In the genomic region with DNA sequence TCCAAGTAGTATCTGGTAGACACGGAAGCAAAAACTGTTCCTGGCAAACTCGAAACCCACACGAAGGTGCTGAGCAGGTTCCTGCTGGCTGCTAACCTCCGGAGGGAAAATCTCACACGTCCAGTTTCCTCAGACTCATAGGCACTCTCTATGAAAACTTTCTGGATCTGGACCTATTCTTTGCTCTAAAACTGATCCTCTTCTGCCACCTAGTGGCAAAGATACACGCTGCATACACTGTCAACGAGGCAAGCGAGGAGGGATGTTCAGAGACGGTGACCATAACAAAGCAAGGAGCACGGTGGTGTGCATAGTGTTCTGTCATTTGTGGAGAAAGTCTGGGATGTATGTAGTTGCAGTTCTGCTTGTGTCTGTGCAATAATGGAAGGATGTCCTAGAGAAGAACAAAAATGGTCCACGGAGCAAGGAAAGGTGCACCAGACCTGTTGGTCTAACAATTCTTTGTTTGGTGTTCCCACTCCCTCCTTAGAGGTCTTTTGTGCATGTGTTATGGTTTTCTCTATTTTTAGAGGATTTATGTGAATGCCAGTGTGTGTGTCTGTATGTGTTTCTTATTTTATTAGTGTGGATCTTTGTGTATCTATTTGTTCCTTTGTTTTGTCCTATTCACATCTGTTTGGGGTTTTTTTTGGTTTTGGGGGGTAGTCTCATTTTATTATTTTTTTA, we compare ENCODE assay signal across 8 mouse cellular contexts. TPM values are rescaled to one million over a fixed set of nuclear protein-coding genes. Genes with fewer than 3 reads are reported as not detected.
A peak's percentile ranks its signal among the peaks of the same experiment; 100 is the strongest.
DNase-seq lines count a peak whose midpoint lies in the region; ATAC-seq and TF ChIP-seq lines count a peak whose summit lies in the region.

No protein-coding gene starts in this region.

- WGBS in lung, adult 2 months: 7% methylated on average over 11 of the region's 11 CpGs
- WGBS in forebrain, embryonic 10.5 days: 11% methylated on average over 11 of the region's 11 CpGs
- 8% methylated on average over 11 of the region's 11 CpGs for WGBS in intestine, embryonic 15.5 days
- WGBS in limb, embryonic 10.5 days: 14% methylated on average over 11 of the region's 11 CpGs

- no peak overlapping the region for H3K4me3 ChIP-seq in lung, adult 2 months (replicated peaks; ENCODE audit: extremely low read depth, low read depth, low read length)
- H3K4me3 ChIP-seq in forebrain, embryonic 10.5 days: no peak overlapping the region
- H3K4me3 ChIP-seq in intestine, embryonic 15.5 days (replicated peaks): no peak overlapping the region
- no peak overlapping the region for H3K4me3 ChIP-seq in limb, embryonic 10.5 days

- H3K27ac ChIP-seq in forebrain, embryonic 10.5 days: no peak overlapping the region
- no peak overlapping the region for H3K27ac ChIP-seq in intestine, embryonic 15.5 days
- no peak overlapping the region for H3K27ac ChIP-seq in limb, embryonic 10.5 days

- no peak overlapping the region for H3K9ac ChIP-seq in intestine, embryonic 15.5 days

- no peak overlapping the region for H3K4me2 ChIP-seq in intestine, embryonic 15.5 days (replicated peaks)

- no peaks in the 10 kb centered on the region for H3K36me3 ChIP-seq in forebrain, embryonic 10.5 days (replicated peaks)
- no peaks in the 10 kb centered on the region for H3K36me3 ChIP-seq in intestine, embryonic 15.5 days
- H3K36me3 ChIP-seq in limb, embryonic 10.5 days: no peaks in the 10 kb centered on the region

- no peaks in the 10 kb centered on the region for H3K9me3 ChIP-seq in forebrain, embryonic 10.5 days
- H3K9me3 ChIP-seq in intestine, embryonic 15.5 days: no peaks in the 10 kb centered on the region
- H3K9me3 ChIP-seq in limb, embryonic 10.5 days (replicated peaks): no peaks in the 10 kb centered on the region

- no peaks in the 10 kb centered on the region for H3K4me1 ChIP-seq in lung, adult 2 months (ENCODE audit: control insufficient read depth, insufficient read depth, low read length)
- H3K4me1 ChIP-seq in forebrain, embryonic 10.5 days: no peaks in the 10 kb centered on the region
- H3K4me1 ChIP-seq in intestine, embryonic 15.5 days (replicated peaks): no peaks in the 10 kb centered on the region
- no peaks in the 10 kb centered on the region for H3K4me1 ChIP-seq in limb, embryonic 10.5 days

- peak; percentile 91 for ATAC-seq in intestine, embryonic 15.5 days
- peak; percentile 43; the same call in 1 of the 2 replicates for ATAC-seq in monocyte, adult 5-6 weeks (replicated peaks; ENCODE audit: insufficient number of reproducible peaks, low FRiP score, low TSS enrichment, poor library complexity, severe bottlenecking)

- DNase-seq in lung, adult 2 months: no peak
- no peak for DNase-seq in lung, adult 18-20 months
- DNase-seq in c-Kit-negative CD71-positive TER-119-positive erythroid progenitor cells, embryonic 14.5 days (ENCODE audit: low read depth, low spot score): peak; percentile 21
- DNase-seq in forebrain, embryonic 10.5 days (ENCODE audit: extremely low spot score, low spot score): peak; percentile 76
- peak; percentile 67 for DNase-seq in limb, embryonic 10.5 days (ENCODE audit: low spot score)
- DNase-seq in testis, postnatal 14 days (ENCODE audit: low spot score): peak; percentile 12

- peak; percentile 69 for TF ChIP-seq CTCF in lung, adult 2 months (IDR thresholded peaks at IDR 0.05; ENCODE audit: insufficient read depth, low read length)

- H3K27me3 ChIP-seq in forebrain, embryonic 10.5 days (ENCODE audit: poor library complexity, severe bottlenecking): no peaks in the 10 kb centered on the region
- no peaks in the 10 kb centered on the region for H3K27me3 ChIP-seq in intestine, embryonic 15.5 days (replicated peaks)
- H3K27me3 ChIP-seq in limb, embryonic 10.5 days (ENCODE audit: low read depth, poor library complexity, severe bottlenecking): no peaks in the 10 kb centered on the region

- TF ChIP-seq POLR2A in lung, adult 2 months (IDR thresholded peaks at IDR 0.05; ENCODE audit: borderline replicate concordance, extremely low read depth, low read depth, low read length): no peak

RNA-seq across cellular contexts. Expression of a gene that starts 57.0 kb away (rescaled TPM):
- 4.3 and 5.0 TPM in 2 replicates for polyA plus RNA-seq in lung, adult 2 months (2012; rRNA removed)
- polyA plus RNA-seq in forebrain, embryonic 10.5 days (2016; fragmentation: Nextera tagmentation; extraction: Ambion mirVana): 0.17 and 0.24 TPM in 2 replicates
- 0.64 and 1.3 TPM in 2 replicates for polyA plus RNA-seq in intestine, embryonic 15.5 days (2015; fragmentation: Nextera tagmentation; extraction: Ambion mirVana)
- 0.20 and 0.29 TPM in 2 replicates for polyA plus RNA-seq in limb, embryonic 10.5 days (2016; fragmentation: Nextera tagmentation; extraction: Ambion mirVana)
- 0.53 to 1.6 TPM in 2 of 3 replicates, not detected in the other for total RNA-seq in monocyte, adult 5-6 weeks (2017)

Comparison
In these comparisons a context has a peak if more than half of its experiments do, and no peak if none do; other contexts are left out.
1. DNase-seq: peak in c-Kit-negative CD71-positive TER-119-positive erythroid progenitor cells, embryonic 14.5 days (single experiment), forebrain, embryonic 10.5 days (single experiment), limb, embryonic 10.5 days (single experiment) and testis, postnatal 14 days (single experiment); none in lung, adult 2 months (single experiment) and lung, adult 18-20 months (0 of 2).